Mouse (Mus musculus): ENCODE measurements at regions not wholly inside any gene's neighbourhood (a gene's known extent, or its start where the extent isn't known, plus 50 kb on each side); places are given as distances from the start of the nearest gene placed in this dataset.

DNA sequence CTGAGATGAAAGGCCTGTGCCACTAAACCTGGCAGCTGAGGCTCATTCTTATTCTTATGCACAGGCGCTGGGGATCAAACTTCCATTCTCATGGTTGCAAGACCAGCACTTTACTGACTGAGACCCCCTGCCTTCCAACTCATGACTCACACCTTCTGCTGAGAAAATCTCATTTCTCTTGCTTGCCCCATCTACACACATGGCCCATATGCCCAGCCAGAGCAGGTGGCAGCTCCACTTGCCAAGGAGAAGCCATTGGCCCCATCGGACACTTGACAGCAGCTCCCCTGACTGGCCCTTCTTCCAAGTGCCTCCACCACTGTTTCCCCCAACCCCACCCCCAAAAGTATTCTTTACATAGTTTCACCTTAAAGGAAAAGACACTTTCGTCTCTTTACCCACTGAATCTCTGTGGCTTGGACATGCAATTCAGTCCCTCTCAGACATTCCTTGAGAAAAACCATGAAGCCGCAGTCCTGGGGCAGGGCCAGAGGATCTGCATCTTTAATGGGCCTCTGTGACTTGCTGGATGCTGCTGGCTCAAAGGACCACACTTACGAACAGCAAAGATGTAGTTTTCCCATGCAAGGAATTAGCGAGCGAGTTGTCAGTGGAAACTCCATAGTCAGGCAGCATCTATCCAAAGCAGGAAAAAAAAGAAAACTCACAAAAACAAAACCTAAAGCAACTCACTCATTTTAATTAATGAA, 270.3 kb upstream of the Tle3 start:
- TF ChIP-seq POLR2A (IDR thresholded peaks at IDR 0.05; ENCODE audit: borderline replicate concordance, insufficient read depth, low read length) = no peak
- no peak for TF ChIP-seq CTCF (IDR thresholded peaks at IDR 0.05; ENCODE audit: borderline replicate concordance, insufficient read depth, low read depth, low read length)

Measured in cerebellum, adult 2 months (tissue).